Mouse (Mus musculus): ENCODE results near the gene AF366264. TPM values are rescaled to one million over a fixed set of nuclear protein-coding genes. Genes with fewer than 3 reads are reported as not detected.

AF366264 gene
- total and polyA plus RNA-seq, 3 experiments = not detected

DNA sequence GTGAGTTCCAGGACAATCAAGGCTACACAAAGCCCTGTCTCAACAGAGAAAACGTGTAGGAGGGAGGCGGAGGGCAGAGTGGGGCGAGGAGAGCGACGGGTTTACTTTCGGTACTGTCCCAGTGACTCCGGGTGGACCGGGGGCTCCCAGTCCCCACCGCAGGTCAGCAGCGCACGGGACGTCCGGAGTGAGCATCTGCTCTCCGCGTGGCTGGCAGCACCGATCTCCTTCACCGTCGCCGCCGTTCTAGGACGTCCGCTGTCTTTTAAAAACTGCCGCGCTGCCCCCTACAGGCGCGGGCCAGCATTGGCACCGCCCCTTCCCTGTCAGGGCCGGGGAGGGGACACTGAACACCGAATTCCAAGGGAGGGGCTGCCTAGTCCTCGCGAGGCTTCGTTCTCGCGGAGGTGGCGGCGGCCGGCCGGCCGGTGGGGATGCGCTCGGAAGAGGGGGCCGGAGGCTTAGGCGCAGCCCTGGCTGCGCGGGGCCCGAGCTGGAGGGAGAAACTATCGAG lies 52.9 kb downstream of the AF366264 start, which contains the start of gene Upf3a (continued):
- TF ChIP-seq UBTF (IDR thresholded peaks at IDR 0.05; ENCODE audit: borderline replicate concordance, insufficient read depth, low read depth, low read length) (no peak), POLR2AphosphoS2 (IDR thresholded peaks at IDR 0.05; ENCODE audit: low read length) (peak; percentile 91), POLR2AphosphoS5 (IDR thresholded peaks at IDR 0.05; ENCODE audit: borderline replicate concordance, low read depth, low read length) (peak; percentile 80; the same call in 1 of the 2 replicates), TBP (IDR thresholded peaks at IDR 0.05; ENCODE audit: low read depth, low read length) (peak; percentile 91), GATA1 (IDR thresholded peaks at IDR 0.05; ENCODE audit: low read depth, low read length) (no peak), POLR2A (IDR thresholded peaks at IDR 0.05; ENCODE audit: control insufficient read depth in 1 of 2, insufficient read depth in 1 of 2, low read depth in 1 of 2, low read length in 2 of 2, poor library complexity in 1 of 2) (peak; percentile 94 to 96), ELF1 (IDR thresholded peaks at IDR 0.05; ENCODE audit: low read depth, low read length) (peak; percentile 36; the same call in 1 of the 2 replicates), MYC (IDR thresholded peaks at IDR 0.05; ENCODE audit: low read depth, low read length) (no peak), ZC3H11A (IDR thresholded peaks at IDR 0.05; ENCODE audit: low read depth, low read length) (no peak), MEF2A (IDR thresholded peaks at IDR 0.05; ENCODE audit: extremely low read depth, insufficient replicate concordance, low read depth, low read length, poor library complexity, severe bottlenecking) (no peak), SMC3 (IDR thresholded peaks at IDR 0.05; ENCODE audit: low read depth, low read length) (no peak), MXI1 (IDR thresholded peaks at IDR 0.05; ENCODE audit: low read depth, low read length) (peak; percentile 85), MAX (IDR thresholded peaks at IDR 0.05; ENCODE audit: low read length) (peak; percentile 70), TCF12 (IDR thresholded peaks at IDR 0.05; ENCODE audit: low read depth, low read length) (peak; percentile 64; the same call in 1 of the 2 replicates), MYB (IDR thresholded peaks at IDR 0.05; ENCODE audit: low read depth, low read length) (no peak), USF2 (IDR thresholded peaks at IDR 0.05; ENCODE audit: borderline replicate concordance in 1 of 2, insufficient read depth in 1 of 2, low read depth in 1 of 2, low read length in 2 of 2) (no peak), TAL1 (IDR thresholded peaks at IDR 0.05; ENCODE audit: low read length) (no peak)

Other genes with a start within 250 kb of the AF366264 start
- gene Rasa3, start 160.8 kb downstream of the AF366264 start, total RNA-seq (2012; rRNA removed) = 18.3 and 22.4 TPM in 2 replicates
- 10 to 100 TPM in 1 of 2 experiments, not detected in 1; 28.0 TPM for gene Rasa3, start 160.8 kb downstream of the AF366264 start, polyA plus RNA-seq (2012; ENCODE audit: insufficient read depth in 1 of 2, insufficient read length in 2 of 2, low read depth in 1 of 2, low replicate concordance in 2 of 2, missing spikeins in 1 of 2)
- not detected in 2 replicates for gene Cfap97d2, start 132.5 kb downstream of the AF366264 start, total RNA-seq (2012; rRNA removed)
- not detected for gene Cfap97d2, start 132.5 kb downstream of the AF366264 start, polyA plus RNA-seq (2012; ENCODE audit: insufficient read depth in 1 of 2, insufficient read length in 2 of 2, low read depth in 1 of 2, low replicate concordance in 2 of 2, missing spikeins in 1 of 2)
- 57.2 and 59.6 TPM in 2 replicates for gene Cdc16, start 80.7 kb downstream of the AF366264 start, total RNA-seq (2012; rRNA removed)
- 10 to 100 TPM in 1 of 2 experiments, not detected in 1; 53.6 TPM for gene Cdc16, start 80.7 kb downstream of the AF366264 start, polyA plus RNA-seq (2012; ENCODE audit: insufficient read depth in 1 of 2, insufficient read length in 2 of 2, low read depth in 1 of 2, low replicate concordance in 2 of 2, missing spikeins in 1 of 2)
- gene Upf3a, start 52.8 kb downstream of the AF366264 start, total RNA-seq (2012; rRNA removed) = 26.1 and 29.3 TPM in 2 replicates
- 10 to 100 TPM in 1 of 2 experiments, not detected in 1; 39.8 TPM for gene Upf3a, start 52.8 kb downstream of the AF366264 start, polyA plus RNA-seq (2012; ENCODE audit: insufficient read depth in 1 of 2, insufficient read length in 2 of 2, low read depth in 1 of 2, low replicate concordance in 2 of 2, missing spikeins in 1 of 2)
- 27.3 and 31.8 TPM in 2 replicates for gene Champ1, start 31.3 kb upstream of the AF366264 start, total RNA-seq (2012; rRNA removed)
- 10 to 100 TPM in 1 of 2 experiments, not detected in 1; 69.6 TPM for gene Champ1, start 31.3 kb upstream of the AF366264 start, polyA plus RNA-seq (2012; ENCODE audit: insufficient read depth in 1 of 2, insufficient read length in 2 of 2, low read depth in 1 of 2, low replicate concordance in 2 of 2, missing spikeins in 1 of 2)
- 30.2 and 32.4 TPM in 2 replicates for gene Coprs, start 51.9 kb upstream of the AF366264 start, total RNA-seq (2012; rRNA removed)
- 10 to 100 TPM in 1 of 2 experiments, not detected in 1; 35.2 TPM for gene Coprs, start 51.9 kb upstream of the AF366264 start, polyA plus RNA-seq (2012; ENCODE audit: insufficient read depth in 1 of 2, insufficient read length in 2 of 2, low read depth in 1 of 2, low replicate concordance in 2 of 2, missing spikeins in 1 of 2)

All from MEL (cell line).